Mouse (Mus musculus): ENCODE results near the gene Cbx1. TPM values are rescaled to one million over a fixed set of nuclear protein-coding genes. Genes with fewer than 3 reads are reported as not detected.
A peak's percentile ranks its signal among the peaks of the same experiment; 100 is the strongest.

Gene Cbx1
- total and polyA plus RNA-seq, 2 experiments from 2014 or later = 55.6 to 57.0 TPM

DNA sequence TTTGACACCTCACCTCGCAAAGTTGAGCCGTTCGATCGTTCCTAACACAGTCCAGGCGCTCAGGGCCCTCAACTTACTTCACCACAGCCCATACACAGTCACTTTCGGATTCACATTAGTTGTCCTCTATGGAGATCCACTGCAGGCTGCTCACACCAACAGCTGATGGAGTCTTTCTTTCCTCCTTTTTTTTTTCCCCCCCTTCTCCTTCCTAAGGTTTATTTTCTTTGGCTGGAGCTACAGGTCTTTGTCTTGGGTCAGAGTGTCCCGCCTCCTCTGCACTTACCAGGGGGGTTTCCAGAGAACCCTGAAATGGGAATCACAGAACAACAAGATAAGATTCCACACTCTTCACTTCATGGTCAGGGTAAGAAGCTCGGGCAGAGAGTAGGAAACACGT is 39.0 kb downstream of the Cbx1 start:
- ATAC-seq (no peak), DNase-seq (no peak)
- TF ChIP-seq CTCF (IDR thresholded peaks at IDR 0.05; ENCODE audit: low read depth) = no peak
- Histone ChIP-seq H3K36me3 (ENCODE audit: insufficient read depth) (peaks cover 13% of the 10 kb centered on the region), H3K4me3 (ENCODE audit: low read depth, low read length) (no peak overlapping the region), H3K9me3 (ENCODE audit: low read length) (no peaks in the 10 kb centered on the region), H3K27ac (ENCODE audit: low read depth, low read length) (no peak overlapping the region), H3K4me1 (ENCODE audit: insufficient read depth) (peaks cover 18% of the 10 kb centered on the region), H3K4me2 (ENCODE audit: low read depth) (0 out of 2 replicates have a peak overlapping the region, but pooled peaks have one; percentile 11), H3K27me3 (ENCODE audit: insufficient read depth, low read length) (no peaks in the 10 kb centered on the region), H3K9ac (no peak overlapping the region)
- WGBS = 83% methylated on average over 9 of the region's 9 CpGs

DNA sequence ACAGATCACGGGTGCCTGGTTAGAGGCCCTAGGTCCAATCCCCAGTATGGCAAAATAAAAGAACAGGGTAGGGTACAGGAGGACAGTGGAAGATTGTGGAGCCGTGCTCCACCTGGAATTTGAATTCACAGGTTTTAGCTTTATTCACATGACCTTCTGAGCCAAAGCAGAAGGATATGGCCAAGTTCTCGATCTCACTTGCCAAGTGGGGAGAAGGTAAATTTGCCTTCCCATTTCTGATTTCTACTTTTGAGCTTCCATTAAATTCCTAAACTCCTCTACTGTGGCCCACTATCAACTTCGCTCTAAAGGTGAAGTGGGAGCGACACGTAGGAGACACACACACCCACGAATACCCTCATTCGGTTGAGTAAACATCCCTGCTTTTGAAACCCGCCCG is 40.0 kb downstream of the Cbx1 start:
- Histone ChIP-seq H3K27me3 (ENCODE audit: insufficient read depth, low read length) (no peaks in the 10 kb centered on the region), H3K36me3 (ENCODE audit: insufficient read depth) (peaks cover 13% of the 10 kb centered on the region), H3K4me2 (ENCODE audit: low read depth) (peak overlapping the region; percentile 74), H3K4me3 (ENCODE audit: low read depth, low read length) (peak overlapping the region; percentile 87), H3K4me1 (ENCODE audit: insufficient read depth) (peaks cover 18% of the 10 kb centered on the region), H3K27ac (ENCODE audit: low read depth, low read length) (no peak overlapping the region), H3K9me3 (ENCODE audit: low read length) (no peaks in the 10 kb centered on the region), H3K9ac (peak overlapping the region; percentile 79)
- DNase-seq (no peak), ATAC-seq (no peak)
- TF ChIP-seq CTCF (IDR thresholded peaks at IDR 0.05; ENCODE audit: low read depth) = no peak
- 16% methylated on average over 10 of the region's 10 CpGs for WGBS

GRCm38 (mm10) chr11:96829403-96829812 is 40.5 kb downstream of the Cbx1 start:
- WGBS = 2% methylated on average over 33 of the region's 33 CpGs
- no peaks in the 10 kb centered on the region for H3K9me3 ChIP-seq (ENCODE audit: low read length)
- peaks cover 13% of the 10 kb centered on the region for H3K36me3 ChIP-seq (ENCODE audit: insufficient read depth)
- H3K27ac ChIP-seq (ENCODE audit: low read depth, low read length) = peak overlapping the region; percentile 89
- peak overlapping the region; percentile 74 for H3K4me2 ChIP-seq (ENCODE audit: low read depth)
- DNase-seq (no peak), ATAC-seq (peak; percentile 6)
- peak overlapping the region; percentile 79 for H3K9ac ChIP-seq
- TF ChIP-seq CTCF (IDR thresholded peaks at IDR 0.05; ENCODE audit: low read depth) = 0 out of 2 replicates have a peak, but pooled peaks have one; percentile 13
- peak overlapping the region; percentile 87 for H3K4me3 ChIP-seq (ENCODE audit: low read depth, low read length)
- H3K4me1 ChIP-seq (ENCODE audit: insufficient read depth) = peaks cover 15% of the 10 kb centered on the region
- no peaks in the 10 kb centered on the region for H3K27me3 ChIP-seq (ENCODE audit: insufficient read depth, low read length)

- peaks cover 13% of the 10 kb centered on the region for H3K36me3 ChIP-seq (ENCODE audit: insufficient read depth)
- peak; percentile 28 for TF ChIP-seq CTCF (IDR thresholded peaks at IDR 0.05; ENCODE audit: low read depth)
- H3K4me2 ChIP-seq (ENCODE audit: low read depth) = peak within 1 kb of the TSS; percentile 74
- H3K27me3 ChIP-seq (ENCODE audit: insufficient read depth, low read length) = no peaks in the 10 kb centered on the region
- H3K9ac ChIP-seq = peak within 1 kb of the TSS; percentile 79
- WGBS = under 1% methylated on average over 51 of the region's 51 CpGs
- H3K27ac ChIP-seq (ENCODE audit: low read depth, low read length) = peak within 1 kb of the TSS; percentile 95
- ATAC-seq = peak; percentile 99
- peak within 1 kb of the TSS; percentile 87 for H3K4me3 ChIP-seq (ENCODE audit: low read depth, low read length)
- DNase-seq = peak; percentile 98
- no peaks in the 10 kb centered on the region for H3K9me3 ChIP-seq (ENCODE audit: low read length)
- peaks cover 10% of the 10 kb centered on the region for H3K4me1 ChIP-seq (ENCODE audit: insufficient read depth)
Observed at GRCm38 (mm10) chr11:96829813-96830538, 41.0 kb downstream of the Cbx1 start, which contains the start of gene Nfe2l1. Nfe2l1 (minus strand) TSS chr11:96829968.

DNA sequence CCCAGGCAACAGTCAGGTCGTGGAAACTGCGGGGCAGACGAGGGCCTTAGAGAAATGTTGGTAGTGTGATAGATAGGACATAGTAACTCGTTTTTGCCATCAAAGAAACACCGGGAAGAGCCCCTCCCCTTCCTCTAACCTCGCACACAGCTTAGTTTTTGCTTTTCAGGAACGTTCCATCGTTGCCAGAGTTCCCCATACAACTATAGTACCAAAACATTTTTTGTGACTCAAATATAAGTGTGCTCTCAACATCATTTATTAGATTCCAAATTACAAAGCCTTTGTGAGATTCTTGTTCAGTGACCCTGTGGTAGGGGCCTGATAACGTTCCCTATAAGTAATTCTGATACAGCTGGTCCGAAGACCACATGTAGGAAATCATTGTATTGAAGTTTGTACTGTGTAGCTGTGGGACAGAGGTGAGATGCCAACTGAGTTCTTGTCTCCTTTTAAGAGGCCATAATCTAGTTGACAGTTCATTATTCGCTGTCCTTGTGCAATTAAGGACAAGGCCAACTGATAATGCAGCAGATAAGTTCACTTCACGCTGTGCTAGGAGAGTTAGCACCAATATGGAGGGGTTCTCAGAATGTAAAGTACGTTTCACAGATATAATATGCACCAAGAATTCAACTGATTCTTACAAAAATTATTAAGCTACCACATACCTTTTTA is 41.8 kb downstream of the Cbx1 start:
- Histone ChIP-seq H3K9me3 (ENCODE audit: low read length) (no peaks in the 10 kb centered on the region), H3K4me1 (ENCODE audit: insufficient read depth) (peaks cover 5% of the 10 kb centered on the region; the same call in 1 of the 2 replicates), H3K27me3 (ENCODE audit: insufficient read depth, low read length) (no peaks in the 10 kb centered on the region), H3K4me3 (ENCODE audit: low read depth, low read length) (peak overlapping the region; percentile 87), H3K9ac (peak overlapping the region; percentile 66), H3K27ac (ENCODE audit: low read depth, low read length) (peak overlapping the region; percentile 95), H3K4me2 (ENCODE audit: low read depth) (peak overlapping the region; percentile 54), H3K36me3 (ENCODE audit: insufficient read depth) (peaks cover 13% of the 10 kb centered on the region)
- ATAC-seq (no peak), DNase-seq (no peak)
- no peak for TF ChIP-seq CTCF (IDR thresholded peaks at IDR 0.05; ENCODE audit: low read depth)
- WGBS = 20% methylated on average over 13 of the region's 13 CpGs

DNA sequence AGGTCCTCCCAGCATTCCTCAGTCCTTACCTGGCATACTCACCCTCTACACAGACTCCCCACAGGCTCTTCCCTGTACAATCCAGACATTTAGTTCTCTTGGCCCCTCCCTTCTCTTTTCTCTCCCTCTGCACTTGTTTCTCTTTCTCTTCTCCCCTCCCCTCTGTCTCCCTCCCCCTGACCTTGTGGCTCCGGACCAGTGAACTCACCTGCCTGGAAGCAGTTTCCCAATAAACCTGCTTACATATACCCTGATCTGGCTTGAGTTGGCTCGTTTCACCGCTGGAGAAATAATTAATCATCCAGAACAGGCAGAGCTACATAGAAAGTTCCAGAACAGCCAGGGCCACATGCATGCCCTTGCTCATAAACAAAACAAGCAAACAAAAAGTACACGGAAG is 42.6 kb downstream of the Cbx1 start:
- WGBS = 81% methylated on average over 4 of the region's 4 CpGs
- no peaks in the 10 kb centered on the region for H3K9me3 ChIP-seq (ENCODE audit: low read length)
- peaks cover 3% of the 10 kb centered on the region; the same call in 1 of the 2 replicates for H3K4me1 ChIP-seq (ENCODE audit: insufficient read depth)
- H3K27me3 ChIP-seq (ENCODE audit: insufficient read depth, low read length) = no peaks in the 10 kb centered on the region
- H3K4me2 ChIP-seq (ENCODE audit: low read depth) = no peak overlapping the region
- peaks cover 9% of the 10 kb centered on the region for H3K36me3 ChIP-seq (ENCODE audit: insufficient read depth)
- ATAC-seq (no peak), DNase-seq (no peak)
- H3K9ac ChIP-seq = no peak overlapping the region
- H3K4me3 ChIP-seq (ENCODE audit: low read depth, low read length) = no peak overlapping the region
- no peak overlapping the region for H3K27ac ChIP-seq (ENCODE audit: low read depth, low read length)
- TF ChIP-seq CTCF (IDR thresholded peaks at IDR 0.05; ENCODE audit: low read depth) = no peak

DNA sequence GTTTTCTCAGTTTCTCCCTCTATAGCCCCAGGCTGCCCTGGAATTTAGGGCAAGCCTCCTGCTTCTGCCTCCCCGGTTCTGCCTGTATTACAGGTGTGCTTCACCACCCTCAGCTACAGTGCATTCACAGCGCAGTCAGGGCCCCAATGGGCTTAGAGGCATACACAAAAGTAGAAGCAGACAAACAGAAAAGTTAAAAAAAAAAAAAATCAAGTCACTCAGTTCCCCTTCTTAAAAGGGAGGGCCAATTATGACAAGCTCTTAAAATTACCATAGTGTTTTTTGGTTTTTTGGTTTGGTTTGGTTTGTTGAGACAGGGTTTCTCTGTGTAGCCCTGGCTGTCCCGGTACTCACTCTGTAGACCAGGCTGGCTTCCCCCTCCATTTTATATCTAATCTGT is 43.6 kb downstream of the Cbx1 start:
- 89% methylated on average over 3 of the region's 3 CpGs for WGBS

More for the DNA sequence above, 43.6 kb downstream of the Cbx1 start:
- Histone ChIP-seq H3K4me2 (ENCODE audit: low read depth) (no peak overlapping the region), H3K4me3 (ENCODE audit: low read depth, low read length) (no peak overlapping the region), H3K9ac (no peak overlapping the region), H3K27ac (ENCODE audit: low read depth, low read length) (no peak overlapping the region), H3K36me3 (ENCODE audit: insufficient read depth) (0 out of 2 replicates have a peak, but pooled peaks cover under 1% of the 10 kb centered on the region), H3K9me3 (ENCODE audit: low read length) (no peaks in the 10 kb centered on the region), H3K4me1 (ENCODE audit: insufficient read depth) (peaks cover 3% of the 10 kb centered on the region; the same call in 1 of the 2 replicates), H3K27me3 (ENCODE audit: insufficient read depth, low read length) (no peaks in the 10 kb centered on the region)
- no peak for TF ChIP-seq CTCF (IDR thresholded peaks at IDR 0.05; ENCODE audit: low read depth)
- no peak for ATAC-seq
- DNase-seq = no peak

All from forebrain, postnatal 0 days (tissue).